Mouse (Mus musculus): ENCODE results near the gene Bola3.

The Bola3 gene

GRCm38 (mm10) chr6:83347916-83348315 is 1.0 kb upstream of the Bola3 start:
- in situ Hi-C loops (cut with MboI, MseI): no loop called here

- in situ Hi-C loops (cut with MboI, MseI): no loop called here
Measured at GRCm38 (mm10) chr6:83349274-83349958, 469 bp downstream of the Bola3 start.

DNA sequence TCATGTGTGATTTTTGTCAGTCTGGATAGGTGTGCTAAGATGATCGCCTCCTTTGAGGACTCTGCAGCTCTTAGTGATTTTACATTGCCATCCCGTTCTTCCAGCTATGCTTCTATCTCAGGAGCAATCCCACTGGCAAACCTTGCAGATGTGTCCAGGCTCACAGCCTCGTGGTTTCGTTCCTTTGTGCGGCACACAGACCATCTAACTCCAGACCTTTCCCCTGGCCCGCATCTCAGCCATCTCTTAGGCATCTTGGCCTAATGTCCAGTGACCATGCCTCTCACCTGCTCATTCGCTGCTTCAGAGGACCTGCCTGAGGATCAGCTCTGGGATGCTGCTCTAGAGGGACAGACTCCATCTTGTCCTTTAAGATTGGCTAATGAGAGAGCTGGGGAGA is 1.2 kb downstream of the Bola3 start:
- in situ Hi-C loops (cut with MboI, MseI): loop anchor here in 1 of 2 experiments (5.0 kb wide), 2 partner anchors 162 to 217 kb away; no protein-coding TSS in a partner anchor

GRCm38 (mm10) chr6:83350851-83351405 is 2.0 kb downstream of the Bola3 start:
- in situ Hi-C loops (cut with MboI, MseI): loop anchor here in 1 of 2 experiments (5.0 kb wide), 2 partner anchors 161 to 216 kb away; no protein-coding TSS in a partner anchor

DNA sequence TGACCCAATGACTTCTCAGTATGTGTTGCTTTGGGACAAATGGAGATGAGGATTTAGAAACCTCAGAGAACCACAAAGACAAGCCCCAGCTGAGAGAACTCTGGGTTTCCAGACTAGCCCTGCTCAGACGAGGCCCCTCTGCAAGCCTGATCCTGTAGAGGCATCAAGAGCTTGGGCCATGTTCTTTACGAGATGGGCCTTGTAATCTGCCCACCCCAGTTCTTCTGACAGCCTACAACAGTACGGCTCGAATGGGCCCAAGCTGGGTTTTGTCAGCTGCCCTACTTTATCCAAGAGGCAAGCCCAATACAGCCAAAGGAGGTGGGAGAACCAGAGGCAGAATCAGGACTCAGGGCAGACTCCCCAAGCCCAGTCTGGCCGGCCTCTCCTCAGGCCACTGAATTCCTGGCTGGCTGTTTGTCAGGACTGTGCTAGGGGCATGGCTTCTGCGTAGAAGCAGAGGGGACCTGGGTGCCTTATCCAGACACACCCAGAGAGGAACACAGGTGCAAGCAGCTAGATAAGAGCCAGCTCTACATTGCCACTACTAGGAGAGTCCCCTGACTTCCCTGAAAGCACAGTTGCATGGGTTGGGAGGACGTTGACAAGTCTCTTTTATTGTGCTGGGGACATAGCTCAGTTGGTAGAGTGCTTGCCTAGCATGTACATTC is 2.7 kb downstream of the Bola3 start:
- in situ Hi-C loops (cut with MboI, MseI): loop anchor here in 1 of 2 experiments (5.0 kb wide), 2 partner anchors 161 to 216 kb away; no protein-coding TSS in a partner anchor

GRCm38 (mm10) chr6:83352666-83353410 is 3.9 kb downstream of the Bola3 start:
- in situ Hi-C loops (cut with MboI, MseI): loop anchor here in 1 of 2 experiments (5.0 kb wide), 2 partner anchors 159 to 214 kb away; no protein-coding TSS in a partner anchor

DNA sequence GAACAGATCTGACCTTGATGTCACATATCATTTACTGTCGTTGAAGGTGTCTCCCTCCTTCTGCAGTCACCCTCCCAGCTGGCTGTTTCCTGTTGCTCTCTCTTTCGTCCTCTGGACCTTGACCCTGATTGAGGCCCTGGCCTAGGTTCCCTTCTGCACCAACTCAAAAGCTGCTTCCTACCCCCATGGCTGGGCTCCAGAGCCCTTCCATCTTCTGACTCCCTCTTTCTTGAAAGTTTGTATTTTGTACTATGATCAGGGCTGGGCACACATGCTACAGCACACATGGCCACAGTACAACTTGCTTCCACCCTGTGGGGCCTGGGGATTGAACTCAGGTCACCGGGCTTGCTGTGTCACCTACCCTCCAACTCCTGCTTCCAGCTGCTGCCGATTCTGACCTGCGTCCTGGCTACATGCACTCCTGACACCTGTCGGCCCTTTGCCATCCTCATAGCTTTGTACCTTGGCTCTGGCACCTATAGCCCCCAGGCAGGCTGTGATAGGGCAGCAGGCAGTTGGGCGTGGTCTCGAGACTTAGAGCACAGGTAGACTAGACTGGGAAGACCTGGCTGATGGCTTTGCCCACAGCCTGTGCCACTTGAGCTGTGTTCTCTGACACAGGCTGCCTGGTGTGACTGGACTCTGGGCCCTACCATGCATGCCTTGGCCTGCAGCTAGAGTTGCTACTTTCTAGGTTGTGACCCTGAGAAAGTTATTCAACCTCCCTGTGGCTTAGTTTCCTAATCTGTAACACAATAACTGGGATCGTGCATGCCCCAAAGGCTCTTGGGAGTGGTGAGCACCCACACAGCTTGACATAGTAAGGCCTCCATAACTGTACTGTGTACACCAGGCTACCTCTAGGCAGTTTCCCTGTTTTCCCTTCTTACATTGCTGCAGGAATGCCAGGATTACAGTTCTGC is 6.2 kb downstream of the Bola3 start:
- in situ Hi-C loops (cut with MboI, MseI): loop anchor here (5.0 kb wide), 3 partner anchors 157 to 302 kb away; partner anchors contain the start of gene Clec4f (in 1 of the 2)

DNA sequence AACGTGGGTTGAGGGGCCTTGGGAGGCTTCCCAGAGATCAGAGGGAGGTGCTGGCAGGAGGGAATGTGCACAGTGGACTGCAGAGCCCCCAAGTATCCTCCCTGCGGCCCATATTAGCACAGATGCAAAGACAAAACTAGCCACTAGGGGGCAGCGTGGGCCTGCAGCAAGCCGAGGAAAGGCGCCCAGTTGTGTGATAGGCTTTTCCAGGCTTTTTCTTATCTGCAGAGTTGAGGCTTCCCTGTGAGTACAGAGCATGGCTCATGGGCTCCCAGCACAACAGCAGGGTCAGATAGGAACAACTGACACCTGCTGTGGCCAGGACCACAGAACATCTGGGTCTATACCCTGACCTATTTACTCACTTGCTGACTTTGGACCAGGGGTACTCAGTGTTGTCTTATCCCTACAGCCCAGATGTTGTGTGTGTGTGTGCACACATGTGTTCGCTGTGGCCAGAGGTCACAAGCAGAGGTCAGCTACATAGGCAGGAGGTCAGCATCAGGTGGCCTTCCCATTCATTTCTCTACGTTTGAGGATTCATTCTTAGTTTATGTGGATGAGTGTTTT is 7.7 kb downstream of the Bola3 start:
- in situ Hi-C loops (cut with MboI, MseI): loop anchor here (5.0 kb wide), 2 partner anchors 156 to 301 kb away; partner anchors contain the start of gene Clec4f (in 1 of the 2)

- in situ Hi-C loops (cut with MboI, MseI): loop anchor here (5.0 kb wide), 2 partner anchors 155 to 300 kb away; partner anchors contain the start of gene Clec4f (in 1 of the 2)
Measured at GRCm38 (mm10) chr6:83357436-83357835, 8.5 kb downstream of the Bola3 start.

GRCm38 (mm10) chr6:83361523-83362248 is 12.7 kb downstream of the Bola3 start:
- in situ Hi-C loops (cut with MboI, MseI): loop anchor here in 1 of 2 experiments (5.0 kb wide), 1 partner anchor 41 kb away; no protein-coding TSS in a partner anchor

- in situ Hi-C loops (cut with MboI, MseI): loop anchor here in 1 of 2 experiments (5.0 kb wide), 1 partner anchor 39 kb away; no protein-coding TSS in a partner anchor
Measured at GRCm38 (mm10) chr6:83363075-83363474, 14.1 kb downstream of the Bola3 start.

DNA sequence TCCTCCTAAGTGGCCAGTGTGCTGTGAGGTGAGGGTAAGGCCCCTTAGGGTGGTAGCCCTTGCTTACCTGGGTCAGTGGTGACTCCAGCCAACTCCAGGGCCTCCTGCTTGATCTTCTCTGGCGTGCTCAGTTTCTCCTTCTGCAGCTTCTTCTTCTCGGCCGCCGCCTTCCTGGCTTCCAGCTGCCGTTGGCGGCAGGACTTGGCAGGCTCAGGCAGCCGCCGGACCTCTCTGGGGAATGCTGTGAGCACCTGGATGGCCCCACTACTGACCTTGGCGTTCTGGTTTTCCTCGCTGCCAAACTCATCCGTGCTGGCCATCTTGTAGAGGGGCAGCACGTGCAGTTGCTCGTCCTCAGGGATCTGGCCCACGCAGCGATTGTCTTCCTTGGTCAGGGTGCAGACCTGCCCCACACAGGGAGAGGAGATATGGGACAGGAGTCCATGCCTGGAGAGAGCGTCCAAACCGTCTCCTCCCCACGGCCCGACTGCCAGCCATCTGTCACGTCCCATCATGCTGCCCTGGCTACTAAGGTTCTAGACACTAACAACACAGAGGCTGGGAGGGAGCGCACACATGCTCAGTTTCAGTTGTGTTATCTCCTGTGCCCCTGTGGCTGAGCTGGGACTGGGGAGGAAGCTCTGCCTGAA is 21.5 kb downstream of the Bola3 start:
- in situ Hi-C loops (cut with MboI, MseI): no loop called here

DNA sequence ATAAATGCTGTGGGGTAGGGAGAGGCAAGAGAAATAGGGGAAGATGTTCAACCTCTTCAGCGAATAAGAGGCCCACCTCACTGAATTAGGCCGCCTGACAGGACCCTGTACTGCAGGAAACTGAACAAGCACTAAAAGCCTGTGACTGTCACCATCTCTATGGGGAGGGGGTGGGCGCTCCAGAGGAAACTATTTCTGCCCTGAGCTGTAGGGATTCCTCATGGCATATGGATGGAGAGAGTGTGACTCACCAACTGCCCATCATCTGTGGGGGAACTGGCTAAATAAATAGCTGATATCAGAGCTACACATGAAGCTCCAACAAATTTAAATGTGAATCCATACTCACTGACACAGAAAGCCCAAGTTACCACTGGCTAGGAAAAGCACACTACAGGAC is 22.4 kb downstream of the Bola3 start:
- in situ Hi-C loops (cut with MboI, MseI): no loop called here

DNA sequence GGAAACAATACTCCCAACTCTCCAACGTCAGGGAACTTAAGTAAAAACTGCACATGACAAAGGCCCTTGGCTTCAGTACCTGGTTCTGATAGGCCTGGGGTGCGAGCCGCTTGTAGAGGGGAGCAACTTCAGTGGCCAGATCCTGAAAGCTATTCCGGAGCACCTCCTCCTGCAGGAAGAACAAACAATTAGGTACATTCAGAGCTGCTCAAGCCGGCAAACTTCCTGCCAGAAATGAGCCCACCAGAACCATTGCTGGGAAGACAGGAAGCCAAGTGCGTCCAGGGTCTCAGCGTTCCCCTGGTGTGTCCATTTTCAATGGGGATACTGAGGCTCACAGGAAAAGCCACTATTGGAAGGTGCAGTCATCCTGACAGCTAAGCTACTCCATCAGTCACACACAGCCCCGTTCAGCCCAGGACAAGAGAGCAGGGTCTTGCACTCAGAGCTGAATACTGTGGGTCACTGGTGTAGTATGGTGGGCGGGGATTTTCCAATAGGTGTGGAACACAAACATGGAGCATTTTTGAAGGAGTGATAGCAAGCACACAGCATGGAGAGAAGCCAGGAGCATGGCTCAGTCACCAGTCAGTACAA is 24.9 kb downstream of the Bola3 start:
- in situ Hi-C loops (cut with MboI, MseI): no loop called here

DNA sequence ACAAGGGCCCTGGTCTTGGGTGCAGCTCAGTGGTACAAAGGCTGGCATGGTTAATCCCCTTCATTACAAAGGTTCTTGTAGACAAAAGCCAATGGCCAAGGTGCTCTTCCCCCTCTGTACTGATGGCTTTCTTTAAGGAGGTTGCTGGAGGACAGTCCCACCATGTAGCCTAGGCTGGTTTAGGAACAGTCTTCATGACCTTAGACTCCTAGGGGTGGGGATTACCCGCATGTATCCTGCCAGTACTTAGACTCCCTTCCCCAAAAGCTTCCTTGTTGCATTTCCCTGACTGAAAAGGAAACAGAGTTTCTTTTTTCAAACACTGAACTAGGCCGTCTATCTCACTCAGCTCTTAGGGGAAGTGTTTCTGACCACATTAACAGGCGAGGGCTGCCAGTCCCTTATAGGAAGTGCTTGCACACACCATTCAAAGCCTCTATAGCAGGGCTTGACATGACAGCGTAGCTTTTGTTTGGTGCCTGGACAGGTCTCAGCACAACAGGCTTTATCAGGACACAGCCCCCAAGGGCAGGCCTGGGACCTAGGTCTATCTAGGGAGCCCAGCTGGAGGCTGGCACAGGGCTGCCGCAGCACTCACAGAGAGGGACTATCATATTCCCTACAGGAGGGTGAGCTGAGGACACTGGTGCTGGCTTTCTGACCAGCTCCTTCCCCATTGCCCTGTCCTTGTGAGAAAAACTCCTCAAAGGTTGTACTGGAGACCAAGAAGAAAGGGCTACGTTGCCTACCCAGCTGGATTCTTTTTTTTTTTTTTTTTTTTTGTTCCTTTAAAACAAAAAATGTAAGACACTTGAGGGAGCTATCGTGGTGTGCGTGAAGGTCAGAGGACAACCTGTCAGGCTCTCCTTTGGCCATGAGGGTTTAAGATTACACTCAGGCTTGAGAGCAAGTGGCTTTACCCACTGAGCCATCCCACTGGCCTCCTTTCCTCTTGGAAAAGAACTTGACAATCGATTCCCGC is 32.9 kb downstream of the Bola3 start:
- in situ Hi-C loops (cut with MboI, MseI): loop anchor here in 1 of 2 experiments (10.0 kb wide), 1 partner anchor 187 kb away; no protein-coding TSS in a partner anchor

- in situ Hi-C loops (cut with MboI, MseI): loop anchor here in 1 of 2 experiments (10.0 kb wide), 1 partner anchor 191 kb away; no protein-coding TSS in a partner anchor
Measured at GRCm38 (mm10) chr6:83385569-83386090, 36.7 kb downstream of the Bola3 start.

All from T-helper 17 cell (primary cell).